Mouse (Mus musculus) kidney, adult 18-20 months (tissue): ENCODE measurements around the gene Foxg1.

Experiments used
- DNase-seq: peaks from one replicate; pipeline ENCODE4 v3.0.0; 2021

The Foxg1 gene

GRCm38 (mm10) chr12:49417963-49418362 lies 35.5 kb downstream of the Foxg1 start:
- no peak for DNase-seq
